Mouse (Mus musculus): Measurements from ENCODE around the gene Myo6.

- TF ChIP-seq CTCF (IDR thresholded peaks at IDR 0.05; ENCODE audit: low read depth) (no peak), EP300 (IDR thresholded peaks at IDR 0.05; ENCODE audit: low read depth) (no peak)
These were observed 53.9 kb downstream of the Myo6 start for GRCm38 (mm10) chr9:80218718-80219117.

All from liver, embryonic 14.5 days (tissue).